Mouse (Mus musculus) left cerebral cortex, adult 2 months (tissue): ENCODE measurements at regions not wholly inside any gene's neighbourhood (a gene's known extent, or its start where the extent isn't known, plus 50 kb on each side); places are given as distances from the start of the nearest gene placed in this dataset.

Experiments used
- DNase-seq, 2 experiments: peaks; one replicate each; pipeline ENCODE4 v3.0.0; 2021 to 2022; ENCODE audit warnings: low spot score in 2 of 2, mixed read lengths in 1 of 2; ENCODE audit errors: extremely low spot score in 1 of 2
- H3K27ac ChIP-seq: fragments of 200-600 bp; 2 replicates; pipeline ENCODE4 v1.8.1; 2022
- H3K4me3 ChIP-seq: fragments of 200-600 bp; 2 replicates; pipeline ENCODE4 v1.8.1; 2022
- CTCF ChIP-seq: fragments of 200-600 bp; IDR thresholded peaks from 2 replicates; pipeline ENCODE4 v1.8.1; 2022; ENCODE audit warnings: antibody characterized with exemption, mild to moderate bottlenecking, moderate library complexity
- intact Hi-C: fragments of 180-260 bp; cut with DNase I; formaldehyde crosslinking; loops from one replicate; pipeline ENCODE4 v1.15.1; 2025

DNA sequence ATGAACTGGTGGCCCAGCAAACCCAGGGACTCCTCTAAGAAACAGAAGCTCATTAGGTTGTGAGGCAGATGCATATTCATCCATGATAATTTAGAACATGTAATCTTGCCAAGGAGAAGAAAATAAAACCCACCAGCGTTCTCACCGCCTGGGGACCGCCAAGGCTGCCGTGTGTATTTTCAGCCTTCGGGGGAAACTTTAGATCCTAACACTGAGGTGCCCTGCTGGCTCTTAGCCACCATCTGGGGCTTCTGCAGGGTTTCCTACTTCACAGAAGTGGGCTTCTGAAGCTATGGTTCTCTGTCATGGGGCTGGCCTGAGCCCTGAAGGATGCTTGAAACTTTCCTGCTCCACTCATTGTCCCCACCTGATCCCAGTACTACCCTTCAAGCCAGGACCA is 90.8 kb upstream of the Kcng1 start:
- intact Hi-C loops: no loop called here

DNA sequence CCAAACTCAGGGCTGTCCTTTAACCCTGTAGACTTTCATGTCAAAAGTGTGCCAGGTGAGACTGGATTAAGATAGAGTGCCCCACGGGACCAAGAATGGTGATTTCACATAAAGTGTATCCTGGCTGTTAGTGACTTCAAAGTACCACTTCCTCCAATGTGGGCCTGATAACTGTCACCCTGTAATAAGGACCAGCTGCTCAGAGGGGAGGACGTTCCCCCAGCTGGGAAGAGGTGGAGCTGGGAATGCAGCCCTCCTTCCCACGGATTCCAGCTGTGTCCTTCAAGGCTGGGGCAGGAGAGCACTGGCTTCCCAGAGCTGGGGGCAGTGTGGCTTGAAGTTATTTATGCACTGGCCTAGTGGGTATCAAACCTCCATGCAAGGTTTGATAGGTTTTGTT is 89.7 kb upstream of the Kcng1 start:
- intact Hi-C loops: no loop called here
- no peak overlapping the region for H3K4me3 ChIP-seq
- no peak for TF ChIP-seq CTCF

More for the DNA sequence above, 90.8 kb upstream of the Kcng1 start:
- H3K27ac ChIP-seq: no peak overlapping the region
- DNase-seq: no peak
- TF ChIP-seq CTCF: no peak
- no peak overlapping the region for H3K4me3 ChIP-seq

DNA sequence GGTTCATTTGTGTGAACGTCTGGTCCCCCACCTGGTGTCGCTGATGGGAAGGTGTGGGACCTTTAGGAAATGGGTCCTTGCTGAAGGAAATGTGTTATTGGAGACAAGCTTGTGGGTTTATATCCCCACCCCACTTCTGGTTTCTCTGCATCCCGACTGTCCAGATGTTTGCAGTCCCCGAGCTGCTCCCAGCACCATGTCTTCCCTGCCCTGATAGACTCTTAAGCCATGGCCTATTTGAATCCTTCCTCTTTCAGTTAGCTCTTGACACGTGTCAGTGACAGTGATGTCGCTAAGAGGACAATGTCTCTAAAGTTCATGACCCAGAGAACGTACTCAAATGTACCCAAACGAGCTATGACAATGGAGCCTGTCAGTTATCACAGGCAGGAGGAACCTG is 77.7 kb upstream of the Kcng1 start:
- H3K27ac ChIP-seq: no peak overlapping the region
- no peak for TF ChIP-seq CTCF
- intact Hi-C loops: loop anchor here (5.0 kb wide), 1 partner anchor 63 kb away; no protein-coding TSS in a partner anchor

More for the DNA sequence above, 89.7 kb upstream of the Kcng1 start:
- no peak for DNase-seq
- no peak overlapping the region for H3K27ac ChIP-seq

DNA sequence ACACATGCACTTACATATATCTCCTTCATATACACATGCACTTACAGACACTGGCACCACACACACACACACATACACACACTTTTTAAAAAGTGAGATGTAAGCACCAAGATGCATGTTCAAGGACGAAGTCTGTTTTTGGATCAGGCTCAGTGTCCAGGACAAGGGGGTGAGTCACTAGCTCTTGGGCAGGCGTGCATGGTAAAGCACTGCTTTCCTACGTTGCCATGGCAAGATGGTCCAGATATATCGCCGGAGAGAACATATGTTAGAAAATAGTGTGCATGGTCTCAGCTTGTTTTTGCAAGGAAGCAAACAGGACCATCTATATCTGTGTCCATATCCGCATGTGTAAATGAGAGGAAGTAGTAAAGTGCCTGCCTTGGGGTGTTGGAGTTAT is 77.0 kb upstream of the Kcng1 start:
- peak in 1 of 2 experiments; percentile 29 for DNase-seq
- H3K4me3 ChIP-seq: no peak overlapping the region
- TF ChIP-seq CTCF: no peak
- intact Hi-C loops: loop anchor here (1.0 to 5.0 kb wide), 2 partner anchors 64 to 83 kb away; no protein-coding TSS in a partner anchor
- no peak overlapping the region for H3K27ac ChIP-seq

More for the DNA sequence above, 77.7 kb upstream of the Kcng1 start:
- no peak overlapping the region for H3K4me3 ChIP-seq
- no peak for DNase-seq

DNA sequence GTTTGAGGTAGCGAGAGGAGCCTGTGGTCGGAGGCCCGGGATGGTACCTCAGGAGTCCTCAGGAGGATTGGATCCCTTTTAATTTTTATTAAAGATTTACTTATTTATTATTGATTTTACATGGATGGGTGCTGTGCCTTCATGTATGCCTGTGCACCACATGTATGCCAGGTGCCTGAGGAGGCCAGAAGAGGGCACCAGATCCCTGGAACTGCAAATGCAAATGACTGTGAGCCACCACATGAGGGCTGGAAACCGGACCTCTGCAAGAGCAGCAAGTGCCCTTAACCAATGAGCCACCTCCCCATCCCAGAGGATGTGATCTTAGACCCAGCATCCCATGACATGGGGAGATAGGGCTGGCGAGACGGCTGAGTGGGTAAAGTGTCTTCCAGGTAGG is 76.3 kb upstream of the Kcng1 start:
- intact Hi-C loops: loop anchor here (1.0 to 5.0 kb wide), 2 partner anchors 64 to 83 kb away; no protein-coding TSS in a partner anchor
- no peak for DNase-seq
- peak; percentile 27 for TF ChIP-seq CTCF
- no peak overlapping the region for H3K27ac ChIP-seq
- no peak overlapping the region for H3K4me3 ChIP-seq

DNA sequence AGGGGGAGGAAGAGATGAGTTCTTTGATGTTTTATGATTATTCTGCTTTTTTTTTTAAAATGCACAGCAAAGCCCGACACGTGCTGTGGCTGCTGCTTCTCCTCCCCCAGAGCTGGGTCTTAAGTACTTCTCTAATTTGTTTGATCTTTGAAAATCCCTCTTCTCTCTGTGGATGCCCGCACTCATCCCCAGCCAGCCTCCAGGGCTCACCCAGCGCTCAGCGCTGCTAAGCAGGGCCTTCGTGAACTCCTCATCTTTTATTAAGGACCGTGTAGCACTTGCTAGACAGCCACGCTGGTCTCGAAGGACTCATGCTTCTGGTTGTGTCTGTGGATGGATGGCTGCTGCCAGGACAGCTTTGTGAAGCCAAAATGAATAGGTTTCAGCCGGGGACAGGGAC is 72.9 kb upstream of the Kcng1 start:
- intact Hi-C loops: no loop called here
- DNase-seq: no peak
- H3K27ac ChIP-seq: no peak overlapping the region
- H3K4me3 ChIP-seq: no peak overlapping the region
- no peak for TF ChIP-seq CTCF

DNA sequence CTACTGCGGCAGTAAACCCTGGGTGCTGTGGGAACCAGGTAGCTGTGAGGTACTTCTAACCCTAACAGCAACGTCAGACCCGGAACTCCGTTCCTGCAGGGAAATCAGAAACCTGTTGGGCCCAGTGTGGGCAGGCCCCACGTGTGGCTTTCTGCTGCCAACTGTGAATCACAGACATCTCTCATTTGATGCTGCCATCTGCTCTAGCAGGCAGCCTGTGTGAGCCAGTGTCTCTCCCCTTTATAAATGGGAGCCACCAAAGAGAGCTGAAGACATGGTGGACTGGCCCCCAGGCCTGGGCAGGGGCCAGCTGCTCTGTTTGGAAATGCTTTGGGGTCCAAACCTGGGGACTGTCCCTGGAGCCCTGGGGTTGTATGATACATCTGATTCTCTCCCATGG is 71.1 kb upstream of the Kcng1 start:
- DNase-seq: peak; percentile 62 to 69
- intact Hi-C loops: no loop called here
- Histone ChIP-seq H3K4me3 (no peak overlapping the region), H3K27ac (no peak overlapping the region)
- no peak for TF ChIP-seq CTCF

DNA sequence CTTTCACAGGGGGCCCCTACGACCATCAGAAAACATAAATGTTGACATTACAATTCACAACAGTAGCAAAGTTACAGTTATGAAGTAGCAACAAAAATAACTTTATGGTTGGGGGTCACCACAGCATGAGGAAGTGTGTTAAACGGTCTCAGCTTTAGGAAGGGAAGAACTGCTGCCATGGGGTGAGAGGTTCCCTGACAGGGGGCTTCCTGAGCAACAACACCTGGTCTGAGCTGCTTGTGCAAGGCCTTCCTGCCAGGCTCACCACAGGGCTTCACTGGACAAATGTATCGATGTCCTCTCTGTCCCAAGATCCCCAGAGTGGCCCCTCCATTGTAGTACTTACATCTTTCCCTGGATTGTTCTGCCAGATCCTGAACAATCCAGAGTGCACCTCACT is 70.7 kb upstream of the Kcng1 start:
- TF ChIP-seq CTCF: no peak
- no peak for DNase-seq
- no peak overlapping the region for H3K27ac ChIP-seq
- no peak overlapping the region for H3K4me3 ChIP-seq
- intact Hi-C loops: no loop called here

DNA sequence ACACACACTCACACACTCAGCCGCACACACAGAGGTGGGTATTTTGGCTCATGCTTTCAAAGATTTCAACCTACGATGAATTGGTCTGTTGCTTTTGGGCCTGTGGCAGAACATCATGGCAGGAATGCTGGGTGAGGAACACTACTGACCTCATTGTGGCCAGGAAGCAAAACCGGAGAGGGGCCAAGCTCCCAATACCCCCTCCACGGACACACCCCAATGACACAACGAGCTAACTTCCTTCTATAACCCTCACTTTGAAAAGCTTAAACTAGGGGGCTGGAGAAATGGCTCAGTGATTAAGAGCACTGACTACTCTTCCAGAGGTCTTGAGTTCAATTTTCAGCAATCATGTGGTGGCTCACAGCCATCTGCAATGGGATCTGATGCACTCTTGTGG is 63.8 kb upstream of the Kcng1 start:
- no peak overlapping the region for H3K4me3 ChIP-seq
- no peak overlapping the region for H3K27ac ChIP-seq
- DNase-seq: no peak
- no peak for TF ChIP-seq CTCF
- intact Hi-C loops: no loop called here

DNA sequence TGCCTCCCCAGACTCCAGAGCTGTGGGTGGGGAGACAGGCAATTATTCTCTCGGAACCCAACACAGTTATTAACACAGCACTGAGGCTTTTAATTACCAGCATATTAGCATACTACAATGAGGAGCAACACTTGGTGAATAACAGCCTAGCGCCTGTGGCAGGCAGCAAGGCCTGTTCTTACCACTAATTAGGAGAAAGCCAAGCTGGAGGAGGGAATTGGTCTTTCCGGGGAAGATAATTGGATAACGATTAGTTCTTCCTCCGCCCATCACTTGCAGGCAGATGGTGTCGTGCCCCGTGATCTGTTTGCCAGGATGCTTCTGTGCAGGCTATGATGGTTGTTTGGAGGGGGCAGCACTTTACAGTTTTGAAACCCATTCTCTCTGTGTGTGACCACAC is 62.2 kb upstream of the Kcng1 start:
- peak in 1 of 2 experiments; percentile 20 for DNase-seq

DNA sequence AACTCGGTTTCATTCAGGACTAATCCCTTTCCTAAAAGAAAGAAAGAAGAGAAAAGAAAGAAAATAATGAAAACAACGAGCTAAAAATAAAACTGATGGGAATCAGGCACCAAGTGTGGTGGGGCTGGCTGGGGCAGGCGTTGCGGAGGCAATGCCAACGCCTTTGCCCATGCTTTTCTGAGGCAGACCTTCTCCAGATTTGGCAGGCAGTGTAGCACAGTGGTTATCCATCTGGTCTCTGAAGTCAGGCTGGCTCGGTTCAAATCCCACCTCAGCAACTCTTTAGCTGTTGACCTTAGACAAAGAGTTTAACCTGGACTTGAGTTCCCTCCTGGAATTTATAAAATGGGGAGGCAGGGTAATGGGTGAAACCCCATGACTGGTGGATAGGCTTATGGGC is 57.3 kb upstream of the Kcng1 start:
- TF ChIP-seq CTCF: no peak
- no peak overlapping the region for H3K4me3 ChIP-seq
- no peak for DNase-seq
- intact Hi-C loops: no loop called here
- peak overlapping the region; percentile 30; the same call in 1 of the 2 replicates for H3K27ac ChIP-seq

More for the DNA sequence above, 62.2 kb upstream of the Kcng1 start:
- intact Hi-C loops: no loop called here
- Histone ChIP-seq H3K27ac (no peak overlapping the region), H3K4me3 (no peak overlapping the region)
- TF ChIP-seq CTCF: no peak

DNA sequence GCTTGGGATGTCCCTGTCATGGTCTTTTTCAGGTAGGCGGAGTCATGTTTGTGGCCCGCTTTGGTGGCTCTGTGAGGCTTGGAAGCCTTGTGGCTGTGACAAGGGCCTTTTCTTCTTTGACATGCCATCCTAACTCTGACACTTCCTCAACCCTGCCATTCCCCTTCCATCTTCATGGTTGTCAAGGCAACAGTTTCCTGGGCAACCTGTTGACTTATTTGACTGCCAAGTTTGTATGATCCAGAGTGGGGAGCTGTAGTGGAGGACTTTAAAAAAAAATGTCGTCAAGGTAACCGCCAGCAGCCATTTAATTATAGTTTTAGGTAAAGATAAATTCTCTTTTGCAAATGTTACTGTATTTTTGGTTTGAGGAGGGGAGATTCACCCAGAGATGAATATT is 56.8 kb upstream of the Kcng1 start:
- no peak for TF ChIP-seq CTCF
- no peak overlapping the region for H3K4me3 ChIP-seq
- peak in 1 of 2 experiments; percentile 60 for DNase-seq
- H3K27ac ChIP-seq: no peak overlapping the region; the same call in 1 of the 2 replicates
- intact Hi-C loops: no loop called here

DNA sequence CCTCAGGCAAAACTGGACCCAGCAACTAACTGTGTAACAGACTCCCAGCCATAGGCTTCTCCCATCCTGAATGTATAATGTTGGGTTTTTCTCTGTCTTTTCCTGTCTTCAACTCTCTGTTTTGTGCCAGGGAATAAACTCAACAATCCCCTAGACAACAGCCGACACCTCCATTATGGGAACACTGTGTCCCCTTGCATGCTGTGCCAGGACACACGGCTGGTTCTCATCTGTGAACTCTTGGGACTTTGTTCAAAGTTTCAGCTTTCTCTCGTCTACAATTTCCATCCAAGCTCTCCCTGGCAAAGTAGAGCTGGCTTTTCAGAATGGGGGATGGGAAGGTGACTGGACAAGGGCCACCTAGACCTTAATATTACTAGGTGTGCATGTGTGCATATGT is 56.1 kb upstream of the Kcng1 start:
- intact Hi-C loops: no loop called here

More for the DNA sequence above, 56.1 kb upstream of the Kcng1 start:
- no peak for DNase-seq
- no peak for TF ChIP-seq CTCF
- no peak overlapping the region for H3K4me3 ChIP-seq
- H3K27ac ChIP-seq: no peak overlapping the region
